Mouse (Mus musculus): ENCODE results near the gene B130006D01Rik. TPM values are rescaled to one million over a fixed set of nuclear protein-coding genes. Genes with fewer than 3 reads are reported as not detected.

The B130006D01Rik gene
- polyA plus RNA-seq, 1 experiment from 2014 or later = 2.2 TPM

DNA sequence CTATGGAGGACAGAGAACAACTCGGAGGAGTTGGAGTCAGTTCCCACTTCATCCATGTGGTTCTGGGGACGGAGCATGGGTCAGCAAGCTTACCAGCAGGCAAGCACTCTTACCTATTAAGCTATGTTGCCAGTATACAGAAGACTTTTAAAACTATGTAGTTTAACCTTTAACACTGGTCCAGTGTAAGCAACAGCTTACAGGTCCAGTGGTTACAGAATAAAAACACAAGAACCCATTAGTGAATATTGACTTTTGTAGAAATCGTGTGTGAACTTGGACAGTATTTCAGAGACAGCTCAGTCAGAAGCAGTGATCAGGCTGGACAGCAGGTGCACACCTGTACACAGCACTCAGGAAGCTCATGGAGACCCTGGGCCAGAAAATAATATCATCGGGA lies 1.1 kb downstream of the B130006D01Rik start:
- no peaks in the 10 kb centered on the region for H3K4me1 ChIP-seq (replicated peaks; ENCODE audit: control insufficient read depth, insufficient read depth, low read length)
- no peak overlapping the region for H3K27ac ChIP-seq (ENCODE audit: low read depth, low read length)
- ATAC-seq (replicated peaks; ENCODE audit: low FRiP score) (no peak), DNase-seq (ENCODE audit: low spot score) (no peak)
- H3K9me3 ChIP-seq (ENCODE audit: control insufficient read depth, low read length) = no peaks in the 10 kb centered on the region
- no peak overlapping the region for H3K4me3 ChIP-seq (ENCODE audit: low read depth, low read length)
- no peaks in the 10 kb centered on the region for H3K27me3 ChIP-seq (ENCODE audit: control insufficient read depth, insufficient read depth, low read length)
- no peak overlapping the region for H3K9ac ChIP-seq (ENCODE audit: low read length)
- no peaks in the 10 kb centered on the region for H3K36me3 ChIP-seq (ENCODE audit: control insufficient read depth, insufficient read depth, low read length)
- H3K4me2 ChIP-seq (ENCODE audit: low read depth, low read length, severe bottlenecking) = no peak overlapping the region
- WGBS = 91% methylated on average over 4 of the region's 4 CpGs

DNA sequence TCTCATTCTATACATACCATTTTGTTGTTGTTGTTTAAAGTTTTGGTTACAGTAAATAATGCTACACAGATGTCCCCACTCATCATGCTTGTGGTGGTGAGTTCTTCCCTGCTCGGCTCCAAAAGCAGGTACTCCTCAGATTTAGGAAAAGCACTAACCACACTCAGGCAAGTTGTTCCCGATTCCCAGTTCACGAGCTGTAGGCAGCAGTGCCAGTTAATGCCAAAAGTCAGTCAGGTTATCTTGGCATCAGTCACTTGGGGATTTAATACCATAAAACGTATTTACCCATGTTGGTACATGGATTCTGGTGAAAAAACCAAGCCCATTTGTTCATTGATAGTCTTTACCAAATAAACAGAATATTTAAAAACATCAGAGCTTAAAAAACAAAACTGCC lies 2.8 kb downstream of the B130006D01Rik start:
- H3K9ac ChIP-seq (ENCODE audit: low read length) = no peak overlapping the region
- DNase-seq (ENCODE audit: low spot score) = no peak
- no peaks in the 10 kb centered on the region for H3K27me3 ChIP-seq (ENCODE audit: control insufficient read depth, insufficient read depth, low read length)
- H3K9me3 ChIP-seq (ENCODE audit: control insufficient read depth, low read length) = no peaks in the 10 kb centered on the region
- H3K4me3 ChIP-seq (ENCODE audit: low read depth, low read length) = no peak overlapping the region
- H3K4me1 ChIP-seq (replicated peaks; ENCODE audit: control insufficient read depth, insufficient read depth, low read length) = no peaks in the 10 kb centered on the region
- H3K4me2 ChIP-seq (ENCODE audit: low read depth, low read length, severe bottlenecking) = no peak overlapping the region
- no peaks in the 10 kb centered on the region for H3K36me3 ChIP-seq (ENCODE audit: control insufficient read depth, insufficient read depth, low read length)
- ATAC-seq (replicated peaks; ENCODE audit: low FRiP score) = no peak
- 84% methylated on average over 4 of the region's 4 CpGs for WGBS
- H3K27ac ChIP-seq (ENCODE audit: low read depth, low read length) = no peak overlapping the region

DNA sequence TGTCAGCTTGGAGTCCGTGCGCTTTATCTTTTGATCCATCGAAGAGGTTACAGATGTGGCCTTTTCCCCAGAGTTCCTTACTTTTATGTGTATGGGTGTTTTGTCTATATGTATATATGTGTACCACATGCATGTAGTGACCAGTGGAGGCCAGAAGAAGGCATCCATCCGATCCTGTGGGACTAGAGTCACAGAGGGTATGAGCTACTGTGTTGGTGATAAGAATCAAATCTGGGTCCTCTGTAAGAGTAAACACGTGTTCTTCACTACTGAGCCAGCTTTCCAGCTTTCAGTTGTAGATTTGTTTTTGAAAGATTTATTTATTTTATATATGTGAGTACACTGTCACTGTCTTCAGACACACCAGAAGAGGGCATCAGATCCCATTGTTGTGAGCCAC lies 4.6 kb downstream of the B130006D01Rik start:
- no peak for DNase-seq (ENCODE audit: low spot score)
- Histone ChIP-seq H3K27ac (ENCODE audit: low read depth, low read length) (no peak overlapping the region), H3K4me3 (ENCODE audit: low read depth, low read length) (no peak overlapping the region), H3K9me3 (ENCODE audit: control insufficient read depth, low read length) (no peaks in the 10 kb centered on the region), H3K4me2 (ENCODE audit: low read depth, low read length, severe bottlenecking) (no peak overlapping the region), H3K4me1 (replicated peaks; ENCODE audit: control insufficient read depth, insufficient read depth, low read length) (no peaks in the 10 kb centered on the region), H3K9ac (ENCODE audit: low read length) (no peak overlapping the region), H3K36me3 (ENCODE audit: control insufficient read depth, insufficient read depth, low read length) (no peaks in the 10 kb centered on the region), H3K27me3 (ENCODE audit: control insufficient read depth, insufficient read depth, low read length) (no peaks in the 10 kb centered on the region)
- no peak for ATAC-seq (replicated peaks; ENCODE audit: low FRiP score)
- 89% methylated on average over 5 of the region's 5 CpGs for WGBS

DNA sequence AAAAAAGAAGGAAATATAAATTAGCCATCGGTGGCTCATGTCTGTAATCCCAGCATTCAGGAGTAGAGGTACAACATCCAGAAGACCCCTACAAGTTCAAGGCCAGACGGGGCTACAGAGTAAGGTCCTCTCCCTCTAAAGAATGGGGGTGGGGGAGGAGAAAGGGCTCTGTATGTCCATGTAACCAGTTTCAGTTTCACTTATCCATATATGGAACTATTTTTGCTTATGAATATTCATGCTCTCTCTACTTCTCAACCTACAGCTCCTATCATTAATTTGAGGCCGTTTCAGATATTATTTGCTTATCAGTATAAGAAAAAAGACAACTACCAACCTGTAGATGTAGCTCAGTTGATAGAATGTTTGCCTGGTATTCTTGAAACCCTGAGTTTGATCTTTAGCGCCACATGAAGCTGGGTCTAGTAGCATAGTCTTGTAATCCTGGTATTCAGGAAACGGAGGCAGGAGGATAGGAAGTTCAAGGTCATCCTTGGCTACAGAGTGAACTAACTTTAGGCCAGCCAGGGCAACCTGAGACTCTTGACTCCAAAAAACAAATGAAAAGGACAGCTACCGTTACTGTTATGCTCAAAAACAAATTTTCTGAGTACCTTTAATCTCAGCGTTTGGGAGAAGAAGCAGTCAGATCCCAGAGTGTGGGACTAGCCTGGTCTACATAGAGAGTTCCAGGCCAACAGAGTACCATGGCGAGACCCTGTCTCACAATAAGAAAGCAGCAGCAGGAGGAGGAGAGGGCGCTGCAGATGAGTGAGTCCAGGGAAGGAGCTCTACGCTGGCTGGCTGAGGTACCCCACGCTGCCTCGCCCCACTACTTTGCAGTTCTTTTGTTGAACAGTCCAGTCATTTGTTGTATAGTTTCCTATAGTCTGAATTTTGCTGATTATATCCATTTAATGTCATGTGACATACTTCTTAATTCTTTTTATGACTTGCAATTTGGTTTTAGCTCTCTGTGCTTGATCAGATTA lies 5.8 kb downstream of the B130006D01Rik start:
- ATAC-seq (replicated peaks; ENCODE audit: low FRiP score) (no peak), DNase-seq (ENCODE audit: low spot score) (no peak)
- H3K27me3 ChIP-seq (ENCODE audit: control insufficient read depth, insufficient read depth, low read length) = no peaks in the 10 kb centered on the region
- no peak overlapping the region for H3K27ac ChIP-seq (ENCODE audit: low read depth, low read length)
- no peak overlapping the region for H3K4me3 ChIP-seq (ENCODE audit: low read depth, low read length)
- no peak overlapping the region for H3K9ac ChIP-seq (ENCODE audit: low read length)
- H3K4me2 ChIP-seq (ENCODE audit: low read depth, low read length, severe bottlenecking) = no peak overlapping the region
- WGBS = 87% methylated on average over 12 of the region's 12 CpGs
- no peaks in the 10 kb centered on the region for H3K36me3 ChIP-seq (ENCODE audit: control insufficient read depth, insufficient read depth, low read length)
- H3K4me1 ChIP-seq (replicated peaks; ENCODE audit: control insufficient read depth, insufficient read depth, low read length) = no peaks in the 10 kb centered on the region
- no peaks in the 10 kb centered on the region for H3K9me3 ChIP-seq (ENCODE audit: control insufficient read depth, low read length)

DNA sequence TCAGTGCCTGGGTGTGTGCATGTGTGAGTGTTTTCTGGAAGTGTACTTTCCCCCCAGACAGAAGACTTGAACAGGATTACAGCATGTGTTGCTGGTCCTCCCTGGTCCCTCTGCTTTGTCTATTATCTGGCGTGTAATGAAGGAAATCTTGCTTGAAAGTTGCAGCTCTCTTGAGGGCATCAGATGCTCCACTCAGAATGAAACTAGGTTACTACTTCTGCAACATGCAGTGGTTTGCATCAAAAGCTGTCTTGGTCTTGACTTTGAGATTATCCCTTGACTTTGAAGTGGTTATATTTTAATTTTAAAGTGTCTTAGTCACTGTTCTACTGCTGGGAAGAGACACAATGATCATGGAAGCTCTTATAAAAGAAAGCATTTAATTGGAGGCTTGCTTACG lies 11.1 kb downstream of the B130006D01Rik start:
- Histone ChIP-seq H3K4me3 (ENCODE audit: low read depth, low read length) (no peak overlapping the region), H3K36me3 (ENCODE audit: control insufficient read depth, insufficient read depth, low read length) (no peaks in the 10 kb centered on the region), H3K4me1 (replicated peaks; ENCODE audit: control insufficient read depth, insufficient read depth, low read length) (no peaks in the 10 kb centered on the region), H3K4me2 (ENCODE audit: low read depth, low read length, severe bottlenecking) (no peak overlapping the region), H3K9ac (ENCODE audit: low read length) (no peak overlapping the region), H3K27me3 (ENCODE audit: control insufficient read depth, insufficient read depth, low read length) (no peaks in the 10 kb centered on the region), H3K27ac (ENCODE audit: low read depth, low read length) (no peak overlapping the region), H3K9me3 (ENCODE audit: control insufficient read depth, low read length) (no peaks in the 10 kb centered on the region)
- WGBS = 93% methylated on average over 2 of the region's 2 CpGs
- DNase-seq (ENCODE audit: low spot score) = no peak
- no peak for ATAC-seq (replicated peaks; ENCODE audit: low FRiP score)

DNA sequence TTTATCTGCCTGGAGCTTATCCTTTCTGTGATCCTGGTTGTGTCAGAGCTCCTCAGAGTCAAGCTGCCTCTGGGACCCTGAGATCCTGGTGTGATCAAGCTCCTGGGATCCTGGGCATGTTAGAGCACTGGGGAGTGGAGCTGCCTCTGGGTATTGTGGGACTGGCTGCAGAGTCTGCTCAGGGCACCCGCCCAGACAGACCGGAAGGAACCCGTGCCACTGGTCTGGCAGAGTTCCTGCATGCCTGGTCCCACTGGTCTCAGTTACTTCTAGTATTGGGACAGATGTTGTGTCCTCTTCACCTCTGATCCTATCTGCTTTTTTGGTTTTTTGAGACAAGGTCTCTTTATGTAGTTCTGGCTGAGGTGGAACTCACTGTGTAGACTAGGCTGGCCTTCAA lies 14.4 kb downstream of the B130006D01Rik start:
- WGBS = 95% methylated on average over 3 of the region's 3 CpGs
- no peaks in the 10 kb centered on the region for H3K9me3 ChIP-seq (ENCODE audit: control insufficient read depth, low read length)
- no peak for ATAC-seq (replicated peaks; ENCODE audit: low FRiP score)

DNA sequence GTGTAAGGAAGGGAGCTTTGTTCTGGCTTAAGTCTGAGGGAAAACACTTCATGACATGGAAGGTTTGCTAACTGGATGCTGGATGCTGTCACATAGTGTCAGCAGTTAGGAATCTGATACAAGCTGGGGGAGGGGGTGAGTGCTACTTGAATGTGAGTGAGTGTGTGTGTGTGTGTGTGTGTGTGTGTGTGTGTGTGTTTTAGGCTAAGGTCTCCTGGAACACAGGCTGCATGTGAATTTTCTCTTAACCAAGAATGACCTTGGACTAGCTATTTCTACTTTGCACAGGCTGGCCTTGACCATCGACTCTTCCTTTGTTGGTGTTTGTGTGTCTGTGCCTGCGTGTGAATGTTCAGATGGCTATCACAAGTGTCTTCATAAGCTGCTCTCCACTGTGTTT lies 21.1 kb downstream of the B130006D01Rik start:
- H3K27me3 ChIP-seq (ENCODE audit: control insufficient read depth, insufficient read depth, low read length) = no peaks in the 10 kb centered on the region
- H3K9ac ChIP-seq (ENCODE audit: low read length) = no peak overlapping the region
- no peaks in the 10 kb centered on the region for H3K9me3 ChIP-seq (ENCODE audit: control insufficient read depth, low read length)
- no peaks in the 10 kb centered on the region for H3K4me1 ChIP-seq (replicated peaks; ENCODE audit: control insufficient read depth, insufficient read depth, low read length)
- no peaks in the 10 kb centered on the region for H3K36me3 ChIP-seq (ENCODE audit: control insufficient read depth, insufficient read depth, low read length)
- H3K4me2 ChIP-seq (ENCODE audit: low read depth, low read length, severe bottlenecking) = no peak overlapping the region
- H3K4me3 ChIP-seq (ENCODE audit: low read depth, low read length) = no peak overlapping the region
- ATAC-seq (replicated peaks; ENCODE audit: low FRiP score) = no peak
- 100% methylated on average over 2 of the region's 2 CpGs for WGBS
- no peak overlapping the region for H3K27ac ChIP-seq (ENCODE audit: low read depth, low read length)
- no peak for DNase-seq (ENCODE audit: low spot score)

More for the DNA sequence above, 14.4 kb downstream of the B130006D01Rik start:
- no peaks in the 10 kb centered on the region for H3K27me3 ChIP-seq (ENCODE audit: control insufficient read depth, insufficient read depth, low read length)
- no peaks in the 10 kb centered on the region for H3K4me1 ChIP-seq (replicated peaks; ENCODE audit: control insufficient read depth, insufficient read depth, low read length)
- no peak for DNase-seq (ENCODE audit: low spot score)
- H3K4me2 ChIP-seq (ENCODE audit: low read depth, low read length, severe bottlenecking) = no peak overlapping the region
- no peak overlapping the region for H3K9ac ChIP-seq (ENCODE audit: low read length)
- no peak overlapping the region for H3K27ac ChIP-seq (ENCODE audit: low read depth, low read length)
- H3K4me3 ChIP-seq (ENCODE audit: low read depth, low read length) = no peak overlapping the region
- no peaks in the 10 kb centered on the region for H3K36me3 ChIP-seq (ENCODE audit: control insufficient read depth, insufficient read depth, low read length)

DNA sequence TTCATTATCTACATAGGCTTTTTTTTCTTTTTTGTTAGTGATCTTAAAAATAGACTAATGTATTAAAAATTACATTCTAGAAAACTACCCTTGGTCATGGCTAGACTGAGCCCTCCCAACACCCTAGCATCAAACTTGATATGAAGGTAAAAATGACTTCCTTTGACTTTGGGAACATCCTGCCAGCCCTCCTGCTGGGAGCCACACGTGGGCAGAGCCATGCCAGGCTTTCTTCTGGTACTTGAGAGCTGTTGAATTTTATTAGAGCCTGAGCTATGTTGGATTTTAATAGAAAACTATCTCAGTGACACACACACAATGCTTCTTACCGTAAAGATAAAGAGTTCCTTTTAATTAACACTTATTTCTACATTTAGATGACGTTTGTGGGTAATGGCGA lies 23.4 kb downstream of the B130006D01Rik start:
- Histone ChIP-seq H3K4me2 (ENCODE audit: low read depth, low read length, severe bottlenecking) (no peak overlapping the region), H3K4me3 (ENCODE audit: low read depth, low read length) (no peak overlapping the region), H3K9me3 (ENCODE audit: control insufficient read depth, low read length) (no peaks in the 10 kb centered on the region), H3K9ac (ENCODE audit: low read length) (no peak overlapping the region), H3K27ac (ENCODE audit: low read depth, low read length) (no peak overlapping the region), H3K36me3 (ENCODE audit: control insufficient read depth, insufficient read depth, low read length) (no peaks in the 10 kb centered on the region), H3K4me1 (replicated peaks; ENCODE audit: control insufficient read depth, insufficient read depth, low read length) (no peaks in the 10 kb centered on the region), H3K27me3 (ENCODE audit: control insufficient read depth, insufficient read depth, low read length) (no peaks in the 10 kb centered on the region)
- WGBS = 85% methylated on average over 4 of the region's 4 CpGs
- ATAC-seq (replicated peaks; ENCODE audit: low FRiP score) (no peak), DNase-seq (ENCODE audit: low spot score) (no peak)

DNA sequence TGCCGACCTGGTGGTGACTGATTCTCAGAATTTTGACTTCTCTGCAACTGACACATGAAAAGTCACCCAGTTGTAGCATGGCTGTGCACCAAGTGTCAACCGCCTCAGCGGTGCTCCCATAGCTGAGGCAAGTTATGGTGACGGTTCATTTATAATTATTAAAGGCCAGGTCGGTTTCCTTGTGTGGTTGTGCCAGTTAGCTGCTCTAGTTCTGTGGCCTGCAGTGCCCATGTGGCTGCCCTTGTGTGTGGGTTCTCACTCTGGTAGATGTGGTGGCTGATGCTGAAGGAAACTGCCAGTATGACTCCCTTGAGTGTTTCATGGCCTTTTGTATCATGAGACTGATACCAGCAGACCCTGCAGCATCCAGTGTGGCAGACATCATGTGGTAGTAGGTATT lies 24.9 kb downstream of the B130006D01Rik start:
- DNase-seq (ENCODE audit: low spot score) = no peak

More for the DNA sequence above, 24.9 kb downstream of the B130006D01Rik start:
- H3K9me3 ChIP-seq (ENCODE audit: control insufficient read depth, low read length) = no peaks in the 10 kb centered on the region
- no peak for ATAC-seq (replicated peaks; ENCODE audit: low FRiP score)
- no peaks in the 10 kb centered on the region for H3K4me1 ChIP-seq (replicated peaks; ENCODE audit: control insufficient read depth, insufficient read depth, low read length)
- WGBS = 89% methylated on average over 5 of the region's 5 CpGs
- no peak overlapping the region for H3K9ac ChIP-seq (ENCODE audit: low read length)
- no peak overlapping the region for H3K4me2 ChIP-seq (ENCODE audit: low read depth, low read length, severe bottlenecking)
- H3K27ac ChIP-seq (ENCODE audit: low read depth, low read length) = no peak overlapping the region
- H3K27me3 ChIP-seq (ENCODE audit: control insufficient read depth, insufficient read depth, low read length) = no peaks in the 10 kb centered on the region
- H3K4me3 ChIP-seq (ENCODE audit: low read depth, low read length) = no peak overlapping the region
- no peaks in the 10 kb centered on the region for H3K36me3 ChIP-seq (ENCODE audit: control insufficient read depth, insufficient read depth, low read length)
